20 mouse cellular contexts compared by ENCODE assay signal in the genomic region with DNA sequence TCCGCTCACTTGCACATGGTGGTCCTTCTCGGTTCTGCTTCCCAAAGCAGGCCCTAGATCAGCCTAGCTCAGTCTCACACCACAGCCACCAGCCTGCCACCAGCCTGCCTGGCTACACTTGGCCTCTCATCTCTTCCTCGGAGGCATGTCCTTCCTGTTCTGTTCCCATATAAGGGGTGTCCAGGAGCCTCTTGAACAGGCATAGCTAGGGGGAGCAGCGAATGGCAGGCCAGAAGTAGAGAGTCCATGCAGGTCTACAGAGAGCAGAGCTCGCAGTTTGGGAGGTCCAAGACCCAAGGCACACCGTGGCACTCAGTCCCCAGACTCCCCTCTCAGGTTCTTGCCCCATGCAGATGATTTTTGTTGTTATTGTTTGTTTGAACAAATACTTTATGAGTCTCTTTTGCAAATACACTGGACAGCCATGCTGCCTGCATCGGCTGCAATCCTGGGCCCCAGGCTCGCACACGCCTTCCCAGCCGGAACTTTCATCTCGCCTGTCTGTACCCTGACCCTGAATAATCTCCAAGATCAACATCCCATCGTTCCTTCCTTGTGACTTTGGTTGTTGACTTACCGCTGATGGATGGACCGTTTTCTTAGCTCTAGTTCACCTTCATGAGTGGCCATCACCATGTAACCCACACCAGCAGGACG. TPM values are rescaled to one million over a fixed set of nuclear protein-coding genes. Genes with fewer than 3 reads are reported as not detected.
DNase-seq lines count a peak whose midpoint lies in the region; ATAC-seq and TF ChIP-seq lines count a peak whose summit lies in the region.
"Had no signal": no experiment of that assay in that cellular context is flagged by ENCODE, and none has a peak within 500 bp of the region (broad histone marks: within the 10 kb centered on the region; RNA-seq: fewer than 3 reads in every experiment).

No protein-coding gene starts in this region.

- no peak for TF ChIP-seq CTCF in stomach, postnatal 0 days (IDR thresholded peaks at IDR 0.05; ENCODE audit: low read depth)

- no peak overlapping the region for H3K27ac ChIP-seq in liver, embryonic 12.5 days
- H3K27ac ChIP-seq in liver, embryonic 11.5 days (ENCODE audit: low read depth, low read length) = no peak overlapping the region
- H3K27ac ChIP-seq in stomach, embryonic 16.5 days (ENCODE audit: low read length) = no peak overlapping the region
- H3K27ac ChIP-seq in stomach, postnatal 0 days (replicated peaks) = no peak overlapping the region
- H3K27ac ChIP-seq: forebrain, embryonic 13.5 days; heart, adult 2 months had no signal

- 0 out of 2 replicates have a peak, but pooled peaks have one; percentile 3 for ATAC-seq in liver, embryonic 12.5 days
- ATAC-seq in liver, embryonic 11.5 days (replicated peaks; ENCODE audit: low FRiP score) = no peak
- no peak for ATAC-seq in stomach, embryonic 16.5 days (ENCODE audit: insufficient read depth, low FRiP score)
- no peak for ATAC-seq in stomach, postnatal 0 days (ENCODE audit: low FRiP score, low TSS enrichment)
- ATAC-seq: CD4-positive, CD25-positive, alpha-beta regulatory T cell, adult 4 months; forebrain, embryonic 13.5 days; forebrain, postnatal 0 days had no signal

- DNase-seq in cerebellum, adult 9-11 months = peak; percentile 48
- no peak for DNase-seq in cerebellum, adult 11-12 months
- DNase-seq in liver, embryonic 11.5 days (ENCODE audit: low spot score) = no peak
- no peak for DNase-seq in stomach, postnatal 0 days (ENCODE audit: low spot score)
- no peak for DNase-seq in lung, postnatal 36 days
- DNase-seq: adrenal gland, adult 8-10 months; adrenal gland, postnatal 36 days; B cell, adult 2 months; forebrain, postnatal 0 days; gastrocnemius, postnatal 14 days; heart, adult 2 months; heart, postnatal 36 days had no signal

- no peak overlapping the region for H3K4me2 ChIP-seq in liver, embryonic 12.5 days
- H3K4me2 ChIP-seq in liver, embryonic 11.5 days = no peak overlapping the region
- no peak overlapping the region for H3K4me2 ChIP-seq in stomach, embryonic 16.5 days (ENCODE audit: low read depth, low read length)
- no peak overlapping the region for H3K4me2 ChIP-seq in stomach, postnatal 0 days (replicated peaks; ENCODE audit: low read depth)
- H3K4me2 ChIP-seq: forebrain, embryonic 13.5 days; heart, embryonic 12.5 days; hindbrain, embryonic 12.5 days had no signal

- WGBS in liver, embryonic 12.5 days (ENCODE audit: insufficient replicate concordance) = 76% methylated on average over 15 of the region's 15 CpGs
- 88% methylated on average over 15 of the region's 15 CpGs for WGBS in liver, embryonic 11.5 days
- 75% methylated on average over 15 of the region's 15 CpGs for WGBS in stomach, embryonic 16.5 days
- WGBS in stomach, postnatal 0 days = 72% methylated on average over 15 of the region's 15 CpGs

- H3K27me3 ChIP-seq in liver, embryonic 12.5 days (replicated peaks) = no peaks in the 10 kb centered on the region
- no peaks in the 10 kb centered on the region for H3K27me3 ChIP-seq in liver, embryonic 11.5 days (replicated peaks; ENCODE audit: control insufficient read depth, insufficient read depth, low read length)
- H3K27me3 ChIP-seq in stomach, embryonic 16.5 days (ENCODE audit: control insufficient read depth, insufficient read depth, low read length) = no peaks in the 10 kb centered on the region
- no peaks in the 10 kb centered on the region for H3K27me3 ChIP-seq in stomach, postnatal 0 days (ENCODE audit: control insufficient read depth, insufficient read depth, low read length)
- H3K27me3 ChIP-seq: forebrain, embryonic 13.5 days; heart, embryonic 12.5 days; hindbrain, embryonic 12.5 days had no signal

- peaks cover 11% of the 10 kb centered on the region; the same call in 1 of the 2 replicates for H3K4me1 ChIP-seq in liver, embryonic 12.5 days
- no peaks in the 10 kb centered on the region for H3K4me1 ChIP-seq in liver, embryonic 11.5 days (replicated peaks; ENCODE audit: control insufficient read depth, insufficient read depth, low read length)
- no peaks in the 10 kb centered on the region for H3K4me1 ChIP-seq in stomach, embryonic 16.5 days (ENCODE audit: control insufficient read depth, insufficient read depth, low read length)
- no peaks in the 10 kb centered on the region for H3K4me1 ChIP-seq in stomach, postnatal 0 days (replicated peaks; ENCODE audit: control insufficient read depth, insufficient read depth)

- H3K36me3 ChIP-seq in liver, embryonic 12.5 days = peaks cover 44% of the 10 kb centered on the region
- no peaks in the 10 kb centered on the region; the same call in none of the 2 replicates for H3K36me3 ChIP-seq in liver, embryonic 11.5 days (ENCODE audit: control insufficient read depth, insufficient read depth, low read length)
- H3K36me3 ChIP-seq in stomach, embryonic 16.5 days (ENCODE audit: control insufficient read depth, insufficient read depth, low read length) = no peaks in the 10 kb centered on the region; the same call in 1 of the 2 replicates
- H3K36me3 ChIP-seq in stomach, postnatal 0 days (ENCODE audit: control insufficient read depth, insufficient read depth, low read length) = peaks cover 9% of the 10 kb centered on the region; the same call in 1 of the 2 replicates

- H3K9ac ChIP-seq in liver, embryonic 12.5 days = no peak overlapping the region
- H3K9ac ChIP-seq in liver, embryonic 11.5 days (ENCODE audit: low read depth, low read length) = no peak overlapping the region
- peak overlapping the region; percentile 11; the same call in 1 of the 2 replicates for H3K9ac ChIP-seq in stomach, embryonic 16.5 days (ENCODE audit: low read length)
- no peak overlapping the region for H3K9ac ChIP-seq in stomach, postnatal 0 days (ENCODE audit: low read length)
- H3K9ac ChIP-seq: forebrain, embryonic 13.5 days; forebrain, postnatal 0 days; heart, embryonic 12.5 days; hindbrain, embryonic 12.5 days had no signal

- no peaks in the 10 kb centered on the region for H3K9me3 ChIP-seq in liver, embryonic 12.5 days (replicated peaks)
- no peaks in the 10 kb centered on the region for H3K9me3 ChIP-seq in liver, embryonic 11.5 days (ENCODE audit: control insufficient read depth, low read length)
- H3K9me3 ChIP-seq in stomach, embryonic 16.5 days (replicated peaks; ENCODE audit: control insufficient read depth, low read length) = no peaks in the 10 kb centered on the region
- no peaks in the 10 kb centered on the region for H3K9me3 ChIP-seq in stomach, postnatal 0 days (ENCODE audit: control insufficient read depth, low read length)
- H3K9me3 ChIP-seq: forebrain, embryonic 13.5 days; G1E; heart, embryonic 12.5 days; hindbrain, embryonic 12.5 days had no signal

- no peak for TF ChIP-seq EP300 in stomach, postnatal 0 days (optimal IDR thresholded peaks at IDR 0.05)

- H3K4me3 ChIP-seq in liver, embryonic 12.5 days = no peak overlapping the region
- H3K4me3 ChIP-seq in liver, embryonic 11.5 days (ENCODE audit: low read depth, low read length) = no peak overlapping the region
- no peak overlapping the region for H3K4me3 ChIP-seq in stomach, embryonic 16.5 days (replicated peaks; ENCODE audit: low read length)
- H3K4me3 ChIP-seq in stomach, postnatal 0 days (ENCODE audit: low read depth, low read length) = no peak overlapping the region
- H3K4me3 ChIP-seq: forebrain, embryonic 13.5 days; heart, adult 2 months; heart, embryonic 12.5 days; hindbrain, embryonic 12.5 days had no signal

RNA-seq across cellular contexts. Expression of gene Smg9, which starts 23.8 kb away (rescaled TPM):
- polyA plus RNA-seq in liver, embryonic 12.5 days (2016; fragmentation: Nextera tagmentation; extraction: Ambion mirVana) = 22.9 and 23.5 TPM in 2 replicates
- 30.2 and 34.8 TPM in 2 replicates for polyA plus RNA-seq in liver, embryonic 11.5 days (2014; fragmentation: Nextera tagmentation; extraction: Ambion mirVana)
- 19.5 and 21.3 TPM in 2 replicates for polyA plus RNA-seq in stomach, embryonic 16.5 days (2015; fragmentation: Nextera tagmentation; extraction: Ambion mirVana)
- polyA plus RNA-seq in stomach, postnatal 0 days (2015; fragmentation: Nextera tagmentation; extraction: Ambion mirVana) = 14.1 and 14.4 TPM in 2 replicates

RNA-seq across cellular contexts. Expression of gene Irgc1, which starts 28.9 kb away (rescaled TPM):
- not detected in 2 replicates for polyA plus RNA-seq in liver, embryonic 12.5 days (2016; fragmentation: Nextera tagmentation; extraction: Ambion mirVana)
- not detected in 2 replicates for polyA plus RNA-seq in liver, embryonic 11.5 days (2014; fragmentation: Nextera tagmentation; extraction: Ambion mirVana)
- polyA plus RNA-seq in stomach, embryonic 16.5 days (2015; fragmentation: Nextera tagmentation; extraction: Ambion mirVana) = 0.17 and 0.26 TPM in 2 replicates
- polyA plus RNA-seq in stomach, postnatal 0 days (2015; fragmentation: Nextera tagmentation; extraction: Ambion mirVana) = 0.05 and 0.10 TPM in 2 replicates
- polyA plus RNA-seq: forebrain, postnatal 0 days; heart, embryonic 12.5 days; hindbrain, embryonic 12.5 days; hindbrain, postnatal 0 days had no signal

RNA-seq across cellular contexts. Expression of gene Plaur, which starts 39.0 kb away (rescaled TPM):
- polyA plus RNA-seq in liver, embryonic 12.5 days (2016; fragmentation: Nextera tagmentation; extraction: Ambion mirVana) = 2.6 and 2.8 TPM in 2 replicates
- polyA plus RNA-seq in liver, embryonic 11.5 days (2014; fragmentation: Nextera tagmentation; extraction: Ambion mirVana) = 5.6 and 5.7 TPM in 2 replicates
- 13.3 and 15.4 TPM in 2 replicates for polyA plus RNA-seq in stomach, embryonic 16.5 days (2015; fragmentation: Nextera tagmentation; extraction: Ambion mirVana)
- 26.8 and 28.8 TPM in 2 replicates for polyA plus RNA-seq in stomach, postnatal 0 days (2015; fragmentation: Nextera tagmentation; extraction: Ambion mirVana)

RNA-seq across cellular contexts. Expression of gene Kcnn4, which starts 53.2 kb away (rescaled TPM):
- 159 and 161 TPM in 2 replicates for polyA plus RNA-seq in liver, embryonic 12.5 days (2016; fragmentation: Nextera tagmentation; extraction: Ambion mirVana)
- 119 and 123 TPM in 2 replicates for polyA plus RNA-seq in liver, embryonic 11.5 days (2014; fragmentation: Nextera tagmentation; extraction: Ambion mirVana)
- 7.4 and 8.5 TPM in 2 replicates for polyA plus RNA-seq in stomach, embryonic 16.5 days (2015; fragmentation: Nextera tagmentation; extraction: Ambion mirVana)
- polyA plus RNA-seq in stomach, postnatal 0 days (2015; fragmentation: Nextera tagmentation; extraction: Ambion mirVana) = 15.5 and 17.0 TPM in 2 replicates

RNA-seq across cellular contexts. Expression of gene Cadm4, which starts 58.6 kb away (rescaled TPM):
- polyA plus RNA-seq in liver, embryonic 12.5 days (2016; fragmentation: Nextera tagmentation; extraction: Ambion mirVana) = 0.28 and 0.35 TPM in 2 replicates
- polyA plus RNA-seq in liver, embryonic 11.5 days (2014; fragmentation: Nextera tagmentation; extraction: Ambion mirVana) = 0.25 and 0.27 TPM in 2 replicates
- polyA plus RNA-seq in stomach, embryonic 16.5 days (2015; fragmentation: Nextera tagmentation; extraction: Ambion mirVana) = 4.4 TPM in 2 replicates
- polyA plus RNA-seq in stomach, postnatal 0 days (2015; fragmentation: Nextera tagmentation; extraction: Ambion mirVana) = 3.4 and 4.5 TPM in 2 replicates
- polyA plus RNA-seq: CD4-positive, CD25-positive, alpha-beta regulatory T cell, adult 4 months had no signal
